Mouse (Mus musculus): ENCODE measurements around the gene Ifna16.

The Ifna16 gene

DNA sequence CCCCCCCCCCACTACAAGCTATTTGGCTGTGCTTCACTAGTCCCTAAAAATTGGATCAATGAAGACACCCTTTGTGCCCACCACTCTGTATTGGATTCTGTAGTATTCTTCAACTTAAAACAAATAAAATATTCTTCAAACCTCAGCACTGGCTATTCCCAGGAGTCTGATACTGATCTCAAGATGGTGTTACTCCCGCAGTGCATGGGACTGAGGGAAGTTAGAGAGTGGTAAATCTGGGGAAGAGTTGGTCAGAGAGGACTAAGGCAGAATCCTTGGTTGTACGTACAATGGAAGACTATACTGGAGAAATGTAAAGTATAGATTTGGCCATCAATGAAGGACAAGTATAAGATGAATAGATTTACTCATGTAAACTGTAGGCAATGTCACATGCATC is 34.2 kb downstream of the Ifna16 start:
- DNase-seq (ENCODE audit: low spot score): no peak

- peak; percentile 73 for DNase-seq (ENCODE audit: low spot score)
These were observed 35.5 kb downstream of the Ifna16 start for GRCm38 (mm10) chr4:88641077-88641831.

- DNase-seq (ENCODE audit: low spot score): no peak
These were observed 36.0 kb downstream of the Ifna16 start for GRCm38 (mm10) chr4:88640704-88641076.

GRCm38 (mm10) chr4:88634311-88634710 is 42.4 kb downstream of the Ifna16 start, which contains the start of gene C87499:
C87499 (minus strand) TSS chr4:88634411.
- no peak for DNase-seq (ENCODE audit: low spot score)
